Mouse (Mus musculus): Measurements from ENCODE around the gene Cisd1. TPM values are rescaled to one million over a fixed set of nuclear protein-coding genes. Genes with fewer than 3 reads are reported as not detected.
"Not testable (repeated sequence)": the region's sequence is repeated elsewhere in the genome, so short reads cannot be mapped to it uniquely, and the experiment has no call there.

Cisd1 gene
- 261 and 297 TPM in 2 replicates for polyA plus RNA-seq (2015; fragmentation: Nextera tagmentation; extraction: Ambion mirVana)

DNA sequence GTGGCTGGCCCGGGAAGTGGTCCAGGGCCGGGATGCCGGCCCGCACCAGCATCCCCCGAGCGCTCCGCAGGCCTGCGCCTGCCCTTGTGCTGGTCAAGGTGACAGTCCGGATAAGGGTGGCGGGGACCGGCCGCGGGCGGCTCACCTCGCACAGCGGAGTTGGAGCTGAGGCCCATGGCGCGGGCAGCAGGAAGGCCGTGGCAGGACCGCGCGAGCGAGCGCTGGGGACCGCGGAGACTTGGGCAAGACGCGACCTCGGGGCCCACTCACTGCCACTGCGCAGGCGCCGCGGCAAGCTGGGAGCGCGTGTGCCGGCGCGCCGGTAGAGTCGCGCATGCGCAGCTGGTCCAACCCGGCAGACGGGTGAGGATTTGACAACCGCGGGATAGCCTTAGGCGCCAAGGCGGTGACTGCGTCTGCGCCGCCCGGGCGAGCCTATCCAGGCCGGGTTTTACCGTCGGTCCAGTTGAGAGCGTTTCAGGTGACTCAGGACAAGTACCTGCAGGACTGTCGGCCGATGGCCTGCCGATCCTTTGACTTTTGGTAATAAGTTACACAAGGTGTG lies at the start of gene Cisd1:
Cisd1 (minus strand) TSS at position 376 of the 565 bp plus-strand sequence.
- Histone ChIP-seq H3K4me1 (ENCODE audit: insufficient read depth) (peaks cover 30% of the 10 kb centered on the region), H3K4me3 (ENCODE audit: low read depth, low read length) (peak within 1 kb of the TSS; percentile 93), H3K4me2 (ENCODE audit: low read depth, low read length) (peak within 1 kb of the TSS; percentile 92), H3K9me3 (ENCODE audit: low read length) (no peaks in the 10 kb centered on the region), H3K27ac (ENCODE audit: low read depth) (peak within 1 kb of the TSS; percentile 97), H3K36me3 (replicated peaks; ENCODE audit: insufficient read depth, low read length) (no peaks in the 10 kb centered on the region), H3K9ac (replicated peaks) (peak within 1 kb of the TSS; percentile 98), H3K27me3 (ENCODE audit: insufficient read depth, low read length) (no peaks in the 10 kb centered on the region)
- DNase-seq (peak; percentile 94), ATAC-seq (peak; percentile 73)
- TF ChIP-seq EP300 (IDR thresholded peaks at IDR 0.05; ENCODE audit: low read depth) (no peak), CTCF (IDR thresholded peaks at IDR 0.05; ENCODE audit: low read depth) (no peak)
- under 1% methylated on average over 60 of the region's 60 CpGs for WGBS (ENCODE audit: insufficient replicate concordance)

DNA sequence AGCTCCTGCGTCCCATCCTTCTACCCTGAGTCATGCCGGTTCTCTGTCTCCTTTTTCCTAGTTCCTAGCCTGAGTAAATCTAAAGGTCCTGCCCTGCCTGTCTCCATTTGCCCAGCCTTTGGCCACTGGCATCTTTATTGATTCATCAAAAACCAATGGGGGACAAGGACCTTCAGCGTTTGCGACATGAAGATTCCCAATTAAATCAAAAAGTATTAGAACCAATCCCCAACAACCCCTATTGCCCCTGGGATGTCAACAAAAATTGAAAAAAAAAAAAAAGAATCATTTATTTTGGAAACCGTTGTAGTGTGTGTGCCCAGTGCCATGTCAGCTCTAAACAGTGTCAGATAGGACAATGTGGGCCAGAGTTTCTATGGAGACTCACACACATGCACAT lies 44.6 kb upstream of the Cisd1 start:
- Histone ChIP-seq H3K27ac (ENCODE audit: low read depth) (no peak overlapping the region), H3K4me2 (ENCODE audit: low read depth, low read length) (no peak overlapping the region), H3K4me3 (ENCODE audit: low read depth, low read length) (no peak overlapping the region), H3K27me3 (ENCODE audit: insufficient read depth, low read length) (no peaks in the 10 kb centered on the region), H3K36me3 (replicated peaks; ENCODE audit: insufficient read depth, low read length) (peaks cover 2% of the 10 kb centered on the region; the same call in 1 of the 2 replicates), H3K9ac (replicated peaks) (no peak overlapping the region), H3K4me1 (ENCODE audit: insufficient read depth) (no peaks in the 10 kb centered on the region), H3K9me3 (ENCODE audit: low read length) (peaks cover 12% of the 10 kb centered on the region)
- DNase-seq (no peak), ATAC-seq (no peak)
- WGBS (ENCODE audit: insufficient replicate concordance), result 75% methylated on average over 5 of the region's 5 CpGs
- TF ChIP-seq CTCF (IDR thresholded peaks at IDR 0.05; ENCODE audit: low read depth) (no peak), EP300 (IDR thresholded peaks at IDR 0.05; ENCODE audit: low read depth) (no peak)

DNA sequence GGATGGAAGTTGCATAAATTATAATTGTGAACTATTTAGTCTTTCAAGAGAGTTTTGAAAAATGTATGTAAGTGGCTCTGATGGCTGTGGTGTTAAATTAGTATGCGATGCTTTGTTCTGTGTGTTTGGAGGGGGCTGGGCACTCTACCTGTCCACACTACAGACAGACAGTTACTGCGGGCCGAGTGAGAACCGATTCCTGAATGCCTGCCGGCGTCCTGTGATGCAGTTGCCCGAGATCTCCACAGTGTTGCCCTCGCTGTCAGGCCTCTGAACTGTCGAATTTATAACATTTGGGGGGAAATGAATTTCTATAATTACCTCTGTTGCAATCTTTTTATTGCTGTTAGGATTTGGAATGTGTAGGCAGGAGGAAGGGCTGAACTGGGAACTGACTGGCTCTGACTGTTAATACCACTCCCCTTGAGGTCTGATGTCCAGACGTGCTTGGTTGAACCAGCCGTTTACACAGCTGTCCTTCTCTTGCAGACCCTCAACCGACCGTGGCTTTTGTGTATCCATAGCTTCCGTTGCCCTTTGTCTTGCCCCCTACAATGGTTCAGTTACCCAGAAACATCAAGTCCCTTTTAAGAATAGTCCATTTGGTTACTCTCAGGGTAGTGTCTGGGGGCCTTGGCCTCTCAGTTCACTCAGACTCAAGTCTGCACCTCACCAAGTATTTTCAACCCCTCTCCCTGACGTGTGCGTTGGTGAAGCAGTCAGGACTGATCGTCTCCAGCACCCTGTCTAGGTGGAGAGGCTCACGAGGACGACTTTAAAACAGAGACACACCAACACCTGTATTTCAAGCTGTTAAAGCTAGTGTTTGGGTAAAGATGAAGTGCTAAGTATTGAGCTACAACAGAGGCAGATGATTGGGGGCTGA lies 39.6 kb upstream of the Cisd1 start:
- no peak for TF ChIP-seq EP300 (IDR thresholded peaks at IDR 0.05; ENCODE audit: low read depth)
- TF ChIP-seq CTCF (IDR thresholded peaks at IDR 0.05; ENCODE audit: low read depth), result no peak
- Histone ChIP-seq H3K9me3 (ENCODE audit: low read length) (no peaks in the 10 kb centered on the region), H3K4me2 (ENCODE audit: low read depth, low read length) (no peak overlapping the region), H3K36me3 (replicated peaks; ENCODE audit: insufficient read depth, low read length) (peaks cover 19% of the 10 kb centered on the region), H3K4me1 (ENCODE audit: insufficient read depth) (peaks cover 6% of the 10 kb centered on the region; the same call in 1 of the 2 replicates), H3K9ac (replicated peaks) (no peak overlapping the region), H3K4me3 (ENCODE audit: low read depth, low read length) (no peak overlapping the region), H3K27me3 (ENCODE audit: insufficient read depth, low read length) (no peaks in the 10 kb centered on the region), H3K27ac (ENCODE audit: low read depth) (peak overlapping the region; percentile 18; the same call in 1 of the 2 replicates)
- 78% methylated on average over 19 of the region's 19 CpGs for WGBS (ENCODE audit: insufficient replicate concordance)
- DNase-seq, result no peak
- ATAC-seq, result peak; percentile 49

DNA sequence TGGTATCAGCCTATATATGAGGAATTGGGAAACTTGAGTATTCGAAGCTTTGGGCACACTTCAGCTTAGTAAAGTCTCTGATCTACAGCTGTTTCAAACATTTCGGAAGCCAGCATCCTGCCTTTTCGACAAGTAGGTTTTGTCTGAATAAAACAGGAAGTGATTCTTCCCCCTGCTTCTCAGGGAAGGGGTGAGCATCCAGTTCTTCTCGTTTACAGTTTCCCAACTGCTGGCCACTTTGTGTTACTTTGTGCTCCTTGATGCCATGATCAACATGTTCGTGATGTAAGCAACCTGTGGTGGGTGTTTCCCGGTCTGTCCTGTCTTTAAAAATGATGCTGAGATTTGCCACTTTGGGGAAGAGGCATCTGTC lies 38.8 kb upstream of the Cisd1 start:
- ATAC-seq; H3K27me3 ChIP-seq (ENCODE audit: insufficient read depth, low read length); H3K9me3 ChIP-seq (ENCODE audit: low read length); DNase-seq; H3K4me3 ChIP-seq (ENCODE audit: low read depth, low read length); H3K4me2 ChIP-seq (ENCODE audit: low read depth, low read length); H3K4me1 ChIP-seq (ENCODE audit: insufficient read depth); H3K9ac ChIP-seq (replicated peaks): not testable (repeated sequence)
- H3K36me3 ChIP-seq (replicated peaks; ENCODE audit: insufficient read depth, low read length), result peaks cover 28% of the 10 kb centered on the region
- 58% methylated on average over 6 of the region's 6 CpGs for WGBS (ENCODE audit: insufficient replicate concordance)
- peak overlapping the region; percentile 63; the same call in 1 of the 2 replicates for H3K27ac ChIP-seq (ENCODE audit: low read depth)

DNA sequence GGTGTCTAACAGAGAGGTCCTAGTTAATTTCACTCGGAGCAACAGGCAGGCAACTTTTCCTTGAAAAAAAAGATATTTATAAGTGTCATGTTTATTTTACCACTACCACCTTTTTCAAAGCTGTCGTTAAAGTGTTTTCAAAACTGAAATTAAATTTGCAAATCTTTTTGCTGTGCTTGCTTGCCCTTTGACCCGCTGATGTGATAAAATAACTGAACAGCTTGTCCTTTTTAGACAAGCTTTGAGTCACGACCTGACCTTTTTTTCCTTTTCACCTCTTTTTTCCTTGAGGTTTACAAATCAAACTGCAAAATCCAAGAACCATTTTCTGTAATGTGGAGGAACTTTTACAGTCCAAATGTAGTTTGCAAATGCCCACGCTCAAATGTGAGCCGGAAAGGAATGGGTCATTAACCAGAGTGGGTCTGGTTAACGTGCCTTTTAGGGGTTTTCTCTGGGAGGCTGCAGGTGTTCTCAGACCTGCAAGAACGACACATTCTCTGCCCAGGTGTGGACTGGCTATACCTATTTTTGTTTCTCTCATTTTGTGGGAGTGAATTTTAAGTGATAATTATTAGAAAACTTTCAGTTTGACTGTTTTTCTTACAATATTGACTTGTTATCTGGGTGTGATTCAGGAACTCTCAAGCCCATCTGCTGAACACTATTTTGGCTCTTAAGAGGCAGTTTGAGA lies 38.3 kb upstream of the Cisd1 start:
- no peaks in the 10 kb centered on the region for H3K27me3 ChIP-seq (ENCODE audit: insufficient read depth, low read length)
- H3K27ac ChIP-seq (ENCODE audit: low read depth), result peak overlapping the region; percentile 63
- TF ChIP-seq CTCF (IDR thresholded peaks at IDR 0.05; ENCODE audit: low read depth), result no peak
- 0 out of 2 replicates have a peak, but pooled peaks have one; percentile 32 for TF ChIP-seq EP300 (IDR thresholded peaks at IDR 0.05; ENCODE audit: low read depth)
- WGBS (ENCODE audit: insufficient replicate concordance), result 68% methylated on average over 8 of the region's 8 CpGs
- peaks cover 30% of the 10 kb centered on the region for H3K36me3 ChIP-seq (replicated peaks; ENCODE audit: insufficient read depth, low read length)
- DNase-seq (no peak), ATAC-seq (no peak)
- H3K9me3 ChIP-seq (ENCODE audit: low read length), result no peaks in the 10 kb centered on the region
- no peak overlapping the region for H3K4me3 ChIP-seq (ENCODE audit: low read depth, low read length)
- peaks cover 6% of the 10 kb centered on the region; the same call in 1 of the 2 replicates for H3K4me1 ChIP-seq (ENCODE audit: insufficient read depth)
- no peak overlapping the region for H3K4me2 ChIP-seq (ENCODE audit: low read depth, low read length)
- H3K9ac ChIP-seq (replicated peaks), result no peak overlapping the region

DNA sequence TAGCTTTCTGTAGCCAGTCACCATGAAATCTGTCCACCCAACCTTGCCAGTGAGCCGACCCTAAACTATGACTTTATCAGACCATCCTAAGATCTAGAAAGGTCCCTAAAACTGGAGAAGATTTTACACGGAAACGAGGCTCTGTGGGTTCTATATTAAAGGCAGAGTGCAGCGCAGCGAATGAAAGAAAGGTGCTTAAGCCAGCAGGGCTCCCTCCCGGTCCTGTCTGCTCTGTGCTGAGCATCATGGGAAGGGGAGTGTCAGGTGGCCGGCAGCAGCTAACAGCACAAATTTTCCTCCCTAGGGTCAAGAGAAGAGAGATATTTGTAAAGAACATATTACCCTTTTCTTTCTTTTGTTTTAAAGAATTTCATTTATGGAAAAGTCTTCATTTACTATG lies 37.4 kb upstream of the Cisd1 start:
- 73% methylated on average over 7 of the region's 7 CpGs for WGBS (ENCODE audit: insufficient replicate concordance)
- H3K27ac ChIP-seq (ENCODE audit: low read depth), result no peak overlapping the region
- no peak overlapping the region for H3K4me3 ChIP-seq (ENCODE audit: low read depth, low read length)
- TF ChIP-seq CTCF (IDR thresholded peaks at IDR 0.05; ENCODE audit: low read depth) (no peak), EP300 (IDR thresholded peaks at IDR 0.05; ENCODE audit: low read depth) (no peak)
- H3K9me3 ChIP-seq (ENCODE audit: low read length), result no peaks in the 10 kb centered on the region
- no peak for ATAC-seq
- no peak overlapping the region for H3K4me2 ChIP-seq (ENCODE audit: low read depth, low read length)
- no peak for DNase-seq
- H3K27me3 ChIP-seq (ENCODE audit: insufficient read depth, low read length), result no peaks in the 10 kb centered on the region
- no peak overlapping the region for H3K9ac ChIP-seq (replicated peaks)
- H3K4me1 ChIP-seq (ENCODE audit: insufficient read depth), result peaks cover 6% of the 10 kb centered on the region; the same call in 1 of the 2 replicates
- H3K36me3 ChIP-seq (replicated peaks; ENCODE audit: insufficient read depth, low read length), result peaks cover 34% of the 10 kb centered on the region
